Mouse (Mus musculus): Measurements from ENCODE around the gene Nfatc4. TPM values are rescaled to one million over a fixed set of nuclear protein-coding genes. Genes with fewer than 3 reads are reported as not detected.

The Nfatc4 gene
- total RNA-seq, 2 experiments from 2014 or later, result 7.4 to 7.5 TPM

DNA sequence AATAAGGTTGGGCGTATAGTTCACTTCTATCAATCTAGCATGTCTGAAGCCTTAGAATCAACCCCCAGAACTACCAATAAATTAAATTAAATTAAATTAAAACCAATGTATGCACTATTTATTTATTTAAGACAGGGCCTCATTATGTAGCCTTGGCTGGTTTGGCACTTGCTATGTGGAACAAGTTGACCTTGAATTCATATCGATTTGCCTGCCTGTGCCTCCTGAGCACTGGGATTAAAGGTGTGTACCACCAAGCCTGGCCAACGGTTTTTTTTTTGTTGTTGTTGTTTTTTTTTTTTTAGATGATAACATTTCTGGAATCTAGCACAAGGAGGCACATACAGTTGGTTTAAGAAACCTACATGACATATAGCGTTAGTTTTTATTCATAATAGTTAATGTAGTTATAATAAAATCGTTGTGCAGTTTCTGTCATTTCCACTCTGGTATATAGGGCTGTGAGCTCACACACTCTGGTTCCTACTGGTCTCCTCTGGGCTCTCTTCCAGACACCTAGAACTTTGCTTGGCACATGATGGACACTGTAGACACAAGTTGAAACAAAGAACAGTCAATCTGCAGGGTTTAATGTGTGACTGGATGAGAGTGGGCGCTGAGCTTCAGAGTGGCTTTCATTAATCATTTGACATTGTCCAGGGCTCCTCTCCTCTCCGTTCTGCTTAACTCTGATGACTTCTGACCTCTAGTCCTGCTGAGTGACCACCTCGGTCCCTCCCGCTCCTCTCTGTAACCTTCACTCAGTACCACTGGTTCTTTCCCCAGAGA lies 22.8 kb downstream of the Nfatc4 start:
- intact Hi-C loops (cut with DNase I; ENCODE audit: low total_unique reads), result no loop called here
- DNase-seq, result no peak

DNA sequence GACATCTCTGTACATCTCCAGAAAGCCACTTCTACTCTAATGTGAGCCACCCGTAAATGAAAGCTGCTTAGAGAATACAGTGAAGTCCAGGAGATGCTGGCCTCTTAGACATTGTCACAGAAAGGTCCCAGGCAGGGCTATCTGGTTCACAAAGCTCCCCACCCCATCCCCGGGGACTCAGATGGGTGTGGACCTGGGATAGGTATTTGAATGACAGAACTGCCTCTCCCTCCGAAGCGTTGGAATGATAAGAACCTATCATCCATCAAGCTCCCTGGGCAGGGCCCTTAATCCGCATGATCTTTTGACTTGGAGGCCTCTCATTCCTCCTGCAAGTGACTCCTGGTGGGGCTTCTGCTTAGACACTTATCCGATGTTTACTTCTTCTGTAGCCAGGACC lies 27.9 kb downstream of the Nfatc4 start:
- no peak for DNase-seq
- intact Hi-C loops (cut with DNase I; ENCODE audit: low total_unique reads), result no loop called here

DNA sequence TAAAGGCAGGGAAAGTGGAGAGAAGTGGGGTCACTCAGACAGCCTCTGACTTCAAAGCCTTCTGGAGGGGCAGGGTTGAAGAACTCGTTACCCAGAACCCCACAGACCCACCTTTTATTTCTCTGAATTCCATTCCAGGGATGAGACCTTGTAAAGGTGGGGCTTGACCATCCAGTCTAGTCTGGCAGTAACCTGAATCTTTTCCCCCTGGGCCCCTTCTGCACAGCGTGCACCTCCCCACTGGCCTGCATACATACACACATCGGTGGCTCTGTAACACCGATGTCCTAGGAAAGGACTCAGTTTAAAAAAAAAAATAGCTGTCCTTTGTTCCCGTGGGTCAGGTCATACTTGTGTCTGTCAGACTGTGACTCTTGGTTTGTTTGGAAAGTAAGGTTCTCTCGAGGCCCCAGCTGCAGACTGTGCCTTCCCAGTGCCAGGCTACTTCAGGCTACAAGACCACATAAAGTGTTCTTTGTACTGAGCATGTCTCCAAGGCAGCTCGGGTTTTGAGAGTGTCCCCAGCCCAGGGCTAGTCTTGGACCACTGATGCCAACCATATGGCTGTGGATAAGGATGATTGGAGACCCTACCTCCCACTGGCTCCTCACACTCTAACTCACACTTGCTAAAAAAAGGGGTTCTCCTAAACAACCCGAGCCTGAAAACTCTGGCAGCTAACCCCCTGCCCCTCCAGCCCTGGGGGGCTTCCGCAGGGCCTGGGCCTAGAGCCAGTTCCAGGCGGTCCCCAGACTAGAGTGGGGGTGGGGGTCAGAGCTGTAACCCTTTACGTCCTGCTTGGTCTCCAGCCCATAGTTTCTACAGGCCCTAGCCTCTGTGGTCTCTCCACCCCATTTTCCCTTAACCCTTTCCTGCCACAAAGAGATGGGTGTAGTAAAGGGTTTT lies 30.0 kb downstream of the Nfatc4 start:
- no peak for DNase-seq
- intact Hi-C loops (cut with DNase I; ENCODE audit: low total_unique reads), result no loop called here

DNA sequence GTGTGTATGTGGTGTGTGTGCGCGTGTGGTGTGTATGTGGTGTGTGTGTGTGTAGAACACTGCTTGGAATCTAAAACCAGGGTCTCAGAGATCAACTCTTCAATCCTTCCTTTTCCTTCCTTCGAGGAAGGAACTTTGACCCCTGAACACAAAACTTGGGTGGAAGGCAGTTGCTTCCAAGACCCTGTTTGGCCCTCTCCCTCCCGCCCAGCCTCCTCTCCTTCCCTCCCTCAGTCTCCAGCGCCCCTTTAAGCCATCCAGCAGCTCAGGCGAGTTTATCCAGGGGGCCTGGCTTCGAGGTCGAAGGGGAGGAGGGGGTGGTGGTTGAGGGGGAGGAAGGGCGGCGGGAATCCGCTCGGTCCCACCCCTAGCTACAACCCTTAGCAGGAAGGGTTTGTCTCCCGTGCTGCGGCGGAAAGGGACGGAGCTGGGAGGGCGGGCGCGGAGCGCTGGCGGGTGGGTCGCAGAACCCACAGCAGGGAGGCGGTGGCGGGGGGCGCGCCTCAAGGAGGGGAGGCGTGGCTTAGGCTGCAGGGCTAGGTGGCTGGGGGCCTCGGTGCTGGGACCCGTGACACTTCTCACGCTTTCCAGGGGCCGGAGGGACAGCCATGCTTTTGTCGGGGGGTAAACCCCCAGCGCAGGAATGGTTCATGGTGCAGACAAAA lies 30.8 kb downstream of the Nfatc4 start, which contains the start of gene Nynrin:
Gene Nynrin, plus strand, starts transcription at position 390 of the 665 bp plus-strand sequence.
- peak; percentile 80 for DNase-seq
- intact Hi-C loops (cut with DNase I; ENCODE audit: low total_unique reads), result no loop called here

DNA sequence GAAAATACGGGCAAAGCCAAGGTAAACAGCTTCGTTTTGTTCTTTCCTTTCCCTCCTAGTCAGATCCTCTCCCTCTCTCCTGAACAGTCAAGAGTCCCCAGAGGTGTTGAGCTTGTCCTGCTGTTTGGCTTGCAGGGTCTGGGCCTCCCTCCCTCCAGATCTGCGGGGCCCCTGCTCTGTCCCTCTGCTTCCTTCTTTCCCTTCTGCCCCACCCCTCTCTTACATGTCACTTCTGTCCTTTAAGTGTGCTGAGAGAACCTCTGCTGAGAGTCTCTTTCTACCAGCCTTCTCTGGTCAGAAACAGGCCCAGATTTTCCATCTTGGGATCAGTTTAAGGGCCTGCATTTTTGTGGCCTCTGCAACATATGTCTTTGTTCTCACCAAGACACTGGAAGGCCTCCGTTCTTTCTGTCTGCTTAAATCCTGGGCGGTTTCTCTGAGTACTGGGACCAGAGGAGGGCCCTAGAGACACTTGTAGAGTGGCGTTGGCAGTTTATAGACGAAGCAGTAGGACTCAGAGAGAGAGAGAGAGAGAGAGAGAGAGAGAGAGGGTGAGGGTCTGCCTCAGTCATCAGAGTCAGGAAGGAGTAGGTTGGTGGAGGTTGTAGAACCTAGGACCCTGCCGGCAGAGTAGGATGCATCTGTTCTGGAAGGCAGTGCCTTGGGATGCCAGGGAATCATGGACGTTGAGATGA lies 31.6 kb downstream of the Nfatc4 start:
- intact Hi-C loops (cut with DNase I; ENCODE audit: low total_unique reads), result no loop called here

DNA sequence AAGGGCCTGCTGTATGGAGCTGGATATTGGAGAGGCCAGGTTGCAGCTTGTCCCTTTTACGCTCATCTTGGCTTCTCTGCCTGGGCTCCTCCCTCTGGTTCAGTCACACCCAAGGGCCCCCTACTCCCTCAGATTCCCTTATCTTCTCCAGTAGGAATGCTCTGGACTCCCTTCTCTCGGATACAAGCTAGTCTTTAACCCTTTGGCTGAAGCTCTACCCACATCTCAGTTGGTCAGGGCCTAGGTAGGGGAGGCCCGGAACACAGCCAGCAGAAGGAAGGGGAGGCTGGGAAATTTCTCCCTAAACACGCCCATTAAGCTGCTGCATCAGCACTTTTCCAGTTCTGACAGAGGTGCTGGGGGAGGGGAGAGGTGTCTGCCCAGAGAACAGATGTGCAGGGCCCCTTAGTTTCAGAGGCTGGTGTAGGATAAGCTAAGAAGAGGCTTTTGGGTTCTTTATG lies 32.2 kb downstream of the Nfatc4 start:
- DNase-seq, result no peak
- intact Hi-C loops (cut with DNase I; ENCODE audit: low total_unique reads), result no loop called here

More for the DNA sequence above, 31.6 kb downstream of the Nfatc4 start:
- no peak for DNase-seq

DNA sequence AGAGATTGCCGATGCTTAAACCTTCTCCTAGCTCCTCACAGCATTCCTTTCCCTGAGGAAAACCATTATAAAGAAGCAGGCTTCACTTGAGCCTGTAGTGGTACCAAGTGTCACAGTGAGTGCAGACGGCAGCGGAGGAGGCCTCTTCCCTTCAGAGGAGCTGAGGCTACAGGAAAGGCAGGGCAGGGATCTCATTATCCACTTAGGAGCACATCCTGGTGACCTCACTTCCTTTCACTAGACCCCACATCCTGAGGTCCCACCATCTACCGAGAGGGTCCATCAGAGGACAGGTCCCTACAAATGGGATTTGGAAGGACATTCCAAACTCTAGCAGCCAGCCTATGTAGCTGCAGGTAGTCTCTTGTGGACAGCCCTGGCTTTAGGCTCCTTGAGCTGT lies 34.6 kb downstream of the Nfatc4 start:
- intact Hi-C loops (cut with DNase I; ENCODE audit: low total_unique reads), result no loop called here
- DNase-seq, result no peak

DNA sequence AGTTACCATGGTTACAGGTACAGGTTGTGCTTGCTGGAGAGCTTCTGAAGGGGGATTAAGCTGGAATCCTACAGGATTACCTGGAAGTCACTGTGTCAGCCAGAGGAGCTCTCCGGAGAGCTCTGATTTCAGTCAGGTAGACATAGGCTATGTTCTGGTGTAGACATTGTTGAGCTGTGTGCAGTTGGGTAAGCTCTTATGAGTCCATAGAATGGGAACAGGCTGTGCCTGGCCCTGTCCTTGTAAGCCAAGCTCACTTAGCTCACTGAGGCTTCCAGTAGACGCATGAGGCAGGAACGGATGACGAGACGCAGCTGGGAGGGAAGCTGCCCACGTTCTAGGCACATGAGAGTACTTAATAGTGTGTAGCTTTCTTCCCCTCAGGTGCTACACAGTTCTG lies 39.2 kb downstream of the Nfatc4 start:
- intact Hi-C loops (cut with DNase I; ENCODE audit: low total_unique reads), result loop anchor here (5.0 kb wide), 1 partner anchor 40 kb away; the partner anchor contains the start of gene Nfatc4

DNA sequence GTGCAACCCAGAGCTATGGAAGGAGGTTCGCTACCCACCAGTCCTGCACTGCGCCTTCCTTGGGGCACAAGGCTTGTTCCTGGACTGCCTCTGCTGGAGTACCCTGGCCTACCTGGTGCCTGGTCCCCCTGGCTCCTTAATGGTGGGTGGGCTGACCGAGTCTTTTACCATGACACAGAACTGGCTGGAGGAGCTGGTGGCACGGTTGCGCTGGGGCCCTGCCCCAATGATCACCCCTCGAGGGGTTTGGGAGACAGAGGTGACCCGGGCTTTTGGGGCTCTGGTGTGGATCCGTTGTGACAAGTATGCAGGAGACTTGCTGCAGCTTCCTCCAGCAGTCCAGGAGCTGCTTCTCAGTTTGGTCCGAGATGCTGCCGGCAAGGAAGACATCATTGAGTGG lies 40.0 kb downstream of the Nfatc4 start:
- intact Hi-C loops (cut with DNase I; ENCODE audit: low total_unique reads), result loop anchor here (5.0 kb wide), 1 partner anchor 41 kb away; the partner anchor contains the start of gene Nfatc4
- DNase-seq, result no peak

More for the DNA sequence above, 39.2 kb downstream of the Nfatc4 start:
- DNase-seq, result no peak

DNA sequence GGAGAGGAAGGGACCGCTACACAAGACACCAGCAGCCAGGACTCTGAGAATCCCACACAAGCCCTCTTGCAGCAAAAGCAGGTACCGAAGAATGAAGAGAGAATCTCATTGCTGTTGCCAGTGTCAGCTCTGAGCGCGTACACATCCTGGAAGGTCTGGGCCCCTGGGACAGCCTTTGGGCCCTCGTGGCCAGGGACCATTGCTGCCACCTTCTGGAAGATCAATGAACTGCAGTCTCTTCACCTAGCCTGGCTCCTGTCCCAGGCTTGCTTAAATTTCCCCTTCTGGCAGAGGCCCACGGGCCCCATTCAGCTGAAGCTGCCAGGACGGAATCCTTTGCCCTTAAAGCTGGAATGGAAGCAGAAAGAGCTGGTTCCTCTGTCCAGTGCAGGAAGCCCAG lies 40.8 kb downstream of the Nfatc4 start:
- intact Hi-C loops (cut with DNase I; ENCODE audit: low total_unique reads), result loop anchor here (5.0 kb wide), 1 partner anchor 41 kb away; the partner anchor contains the start of gene Nfatc4
- DNase-seq, result peak; percentile 74

DNA sequence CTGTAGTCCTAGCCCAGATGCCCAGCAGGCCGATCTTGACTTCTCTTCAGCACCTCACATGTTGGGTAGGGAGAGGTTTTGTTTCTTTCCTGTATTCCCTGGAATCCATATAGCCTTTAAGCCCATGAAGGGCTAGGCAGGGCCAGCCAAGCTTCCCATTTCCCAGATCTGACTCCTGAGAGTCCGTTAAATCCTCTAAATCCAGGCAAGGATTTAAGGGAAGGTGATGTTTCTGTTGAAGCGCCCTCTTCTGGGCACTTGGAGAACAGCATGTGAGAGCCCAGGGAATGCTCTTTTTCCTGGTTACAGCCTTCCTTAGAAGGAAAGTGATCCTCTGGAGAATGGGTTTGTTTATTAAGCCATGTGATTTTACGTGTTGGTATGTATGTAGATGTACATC lies 44.0 kb downstream of the Nfatc4 start:
- intact Hi-C loops (cut with DNase I; ENCODE audit: low total_unique reads), result no loop called here

DNA sequence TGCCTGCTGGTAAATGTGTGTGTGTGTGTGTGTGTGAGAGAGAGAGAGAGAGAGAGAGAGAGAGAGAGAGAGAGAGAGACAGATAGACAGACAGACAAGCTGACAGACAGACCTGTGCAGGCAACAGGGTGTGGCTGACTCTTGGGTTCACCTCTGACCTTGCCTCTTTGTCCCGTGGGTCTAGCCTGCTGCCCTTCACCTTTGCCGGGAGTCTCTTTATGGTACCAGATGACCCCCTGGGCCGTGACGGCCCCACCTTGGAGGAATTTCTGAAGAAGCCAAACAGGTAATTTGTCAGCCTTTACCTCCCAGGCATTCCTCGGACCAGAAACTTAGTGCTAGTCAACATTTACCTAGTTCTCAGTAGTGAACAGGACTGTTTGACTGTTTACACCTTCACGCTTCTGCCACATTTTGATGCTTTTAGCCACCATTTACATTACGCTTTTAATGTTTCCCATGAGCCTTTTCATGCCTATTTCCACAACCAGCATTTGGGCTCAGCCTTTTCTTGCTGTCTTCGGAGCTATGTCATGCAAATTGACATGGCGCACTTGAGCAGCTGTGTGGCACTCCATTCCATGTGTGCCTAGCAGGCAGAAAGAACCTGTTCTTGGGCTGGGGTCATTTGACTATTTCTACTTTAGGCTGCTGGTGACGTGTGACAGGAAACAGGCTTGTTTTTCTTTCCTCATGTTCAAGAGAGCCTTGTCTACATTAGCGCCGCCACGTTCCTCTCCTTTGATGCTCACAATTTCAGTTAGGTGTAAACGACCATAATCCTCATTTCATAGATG lies 45.5 kb downstream of the Nfatc4 start:
- DNase-seq, result no peak
- intact Hi-C loops (cut with DNase I; ENCODE audit: low total_unique reads), result no loop called here

More for the DNA sequence above, 44.0 kb downstream of the Nfatc4 start:
- DNase-seq, result no peak

DNA sequence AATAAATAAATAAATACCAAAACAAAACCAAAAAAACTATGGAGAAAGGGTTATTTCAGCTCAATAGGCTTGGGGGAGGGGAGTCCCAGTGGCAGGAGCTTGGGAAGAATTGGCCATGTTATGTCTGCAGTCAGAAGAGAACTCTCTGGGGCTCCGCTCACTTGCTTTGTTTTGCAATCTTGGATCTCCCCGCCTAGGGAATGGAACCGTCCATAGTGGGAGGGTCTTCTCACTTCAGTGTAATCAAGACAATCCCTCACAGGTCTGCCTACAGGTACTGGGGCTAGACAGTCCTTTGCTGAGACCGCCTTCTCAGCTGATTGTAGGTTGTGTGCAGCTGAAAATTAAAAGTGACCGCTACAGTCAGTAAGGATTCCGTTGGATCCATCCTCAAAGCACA lies 46.6 kb downstream of the Nfatc4 start:
- DNase-seq, result no peak
- intact Hi-C loops (cut with DNase I; ENCODE audit: low total_unique reads), result no loop called here

DNA sequence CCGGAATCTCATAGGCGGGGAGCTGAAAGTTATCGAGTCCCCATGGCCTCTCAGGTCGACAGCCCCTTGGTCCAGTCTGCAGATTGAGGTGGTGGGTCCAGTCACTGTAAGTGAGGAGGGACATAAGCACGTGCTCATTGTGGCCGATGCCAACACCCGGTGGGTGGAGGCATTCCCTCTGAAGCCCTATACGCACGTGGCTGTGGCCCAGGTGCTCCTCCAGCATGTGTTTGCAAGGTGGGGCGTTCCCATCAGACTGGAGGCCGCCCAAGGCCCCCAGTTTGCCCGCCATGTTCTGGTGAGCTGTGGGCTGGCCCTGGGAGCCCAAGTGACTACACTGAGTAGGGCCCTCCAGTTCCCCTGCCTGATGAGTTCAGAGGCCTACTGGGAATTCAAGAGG lies 49.1 kb downstream of the Nfatc4 start:
- no peak for DNase-seq
- intact Hi-C loops (cut with DNase I; ENCODE audit: low total_unique reads), result loop anchor here (2.0 kb wide), 1 partner anchor 41 kb away; no protein-coding TSS in a partner anchor

DNA sequence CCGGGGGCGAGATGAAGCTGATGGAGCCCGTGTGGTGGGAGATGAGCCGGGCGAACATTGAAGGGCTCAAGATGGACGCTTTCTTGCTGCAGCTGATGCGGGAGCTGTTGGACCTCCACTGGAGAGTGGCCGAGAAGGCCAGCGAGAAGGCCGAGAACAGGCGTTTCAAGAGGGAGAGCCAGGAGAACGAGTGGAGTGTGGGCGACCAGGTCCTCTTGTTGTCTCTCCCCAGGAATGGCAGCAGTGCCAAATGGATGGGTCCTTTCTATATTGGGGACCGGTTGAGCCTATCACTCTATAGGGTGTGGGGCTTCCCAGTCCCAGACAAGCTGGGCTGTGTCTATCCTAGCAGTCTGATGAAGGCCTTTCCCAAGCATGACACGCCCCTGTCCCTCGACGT lies 49.6 kb downstream of the Nfatc4 start:
- DNase-seq, result no peak
- intact Hi-C loops (cut with DNase I; ENCODE audit: low total_unique reads), result loop anchor here (2.0 kb wide), 1 partner anchor 40 kb away; no protein-coding TSS in a partner anchor

DNA sequence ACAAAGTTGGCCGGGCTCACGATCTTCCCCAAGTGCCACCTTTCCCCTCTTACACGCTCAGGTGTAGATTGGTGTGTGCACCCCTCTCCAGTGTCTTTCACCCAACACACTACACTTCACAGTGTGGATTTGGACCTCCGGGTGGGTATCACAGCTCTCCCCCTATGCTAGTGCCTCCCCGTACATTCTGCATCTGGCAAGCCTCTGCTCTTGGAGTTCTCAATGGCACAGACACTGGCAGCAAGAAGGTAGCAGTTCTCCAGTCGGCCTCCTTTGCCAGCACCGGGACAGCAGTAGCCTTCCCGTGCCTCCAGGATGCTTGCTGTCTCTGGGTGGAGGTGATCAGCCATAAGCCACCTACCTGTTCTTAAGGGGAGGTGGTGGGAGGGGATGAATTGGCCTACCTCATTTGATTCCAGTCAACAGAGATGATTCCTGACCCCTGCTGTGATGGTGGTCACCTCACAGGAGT lies 50.3 kb downstream of the Nfatc4 start:
- DNase-seq, result no peak
- intact Hi-C loops (cut with DNase I; ENCODE audit: low total_unique reads), result loop anchor here (2.0 kb wide), 1 partner anchor 40 kb away; no protein-coding TSS in a partner anchor

DNA sequence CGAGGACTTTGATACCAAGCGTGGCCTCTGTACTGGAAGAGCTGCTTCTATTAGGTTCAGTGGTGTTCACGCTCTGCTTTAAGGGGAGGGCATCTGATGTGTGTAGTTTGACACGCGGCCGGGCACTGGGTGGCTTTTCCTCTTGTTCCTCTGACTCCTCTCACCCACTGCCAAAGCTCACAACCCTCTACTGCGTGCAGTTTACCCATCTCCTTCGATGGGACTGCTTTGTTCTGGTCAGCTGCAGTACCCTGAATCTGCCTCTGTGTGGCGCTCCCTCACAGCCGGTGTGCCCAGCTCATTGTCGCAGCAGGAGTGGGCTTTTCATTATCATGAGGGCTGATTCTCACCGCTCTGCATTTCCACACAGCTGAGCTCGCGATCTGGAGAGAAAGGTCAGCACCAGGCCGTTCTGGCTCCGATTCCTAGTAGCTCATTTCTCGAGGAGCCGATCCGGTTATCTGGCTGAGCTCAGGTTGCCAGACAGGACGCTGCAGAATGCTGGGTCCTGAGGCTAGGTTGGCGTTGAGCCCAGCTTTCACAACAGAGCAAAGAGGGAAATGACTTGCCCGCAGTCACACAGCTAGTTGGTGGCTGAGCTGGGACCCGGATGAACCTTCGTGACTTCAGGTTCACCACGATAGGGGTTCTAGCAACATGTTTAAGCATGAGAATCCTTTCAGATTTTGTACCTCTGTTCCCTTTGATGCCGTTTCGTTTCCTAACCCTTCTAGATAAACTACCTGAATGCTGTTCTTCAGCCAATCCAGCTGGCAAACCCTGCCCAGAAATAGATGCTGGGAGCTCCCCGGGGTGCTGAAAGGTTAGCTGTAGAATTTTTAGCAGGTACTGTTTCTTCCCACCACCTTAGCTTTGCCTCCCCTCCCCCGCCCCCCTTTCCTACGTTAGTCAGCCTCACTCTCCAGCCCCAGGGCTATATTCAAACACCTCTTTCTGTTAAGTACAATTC lies 51.1 kb downstream of the Nfatc4 start:
- peak; percentile 71 for DNase-seq
- intact Hi-C loops (cut with DNase I; ENCODE audit: low total_unique reads), result loop anchor here (2.0 kb wide), 1 partner anchor 39 kb away; no protein-coding TSS in a partner anchor

Measured in gastrocnemius, postnatal 14 days (tissue).